ENCODE assay signal across 31 mouse cellular contexts in genomic region chr12:56677620-56678019, GRCm38 (mm10). TPM values are rescaled to one million over a fixed set of nuclear protein-coding genes. Genes with fewer than 3 reads are reported as not detected.
DNase-seq lines count a peak whose midpoint lies in the region; ATAC-seq lines count a peak whose summit lies in the region.
"Had no signal": no experiment of that assay in that cellular context is flagged by ENCODE, and none has a peak within 500 bp of the region (broad histone marks: within the 10 kb centered on the region; RNA-seq: fewer than 3 reads in every experiment).

No protein-coding gene starts in this region.

- H3K27ac ChIP-seq in intestine, embryonic 14.5 days (ENCODE audit: low read depth): no peak overlapping the region
- no peak overlapping the region for H3K27ac ChIP-seq in intestine, embryonic 16.5 days (ENCODE audit: low read length)
- H3K27ac ChIP-seq: embryonic facial prominence, embryonic 12.5 days; embryonic facial prominence, embryonic 15.5 days; forebrain, embryonic 12.5 days; forebrain, embryonic 15.5 days; heart, embryonic 15.5 days; hindbrain, embryonic 14.5 days; hindbrain, postnatal 0 days had no signal

- no peak overlapping the region for H3K4me2 ChIP-seq in intestine, embryonic 14.5 days (ENCODE audit: low read length)
- no peak overlapping the region for H3K4me2 ChIP-seq in intestine, embryonic 16.5 days (ENCODE audit: low read depth, low read length)
- H3K4me2 ChIP-seq: embryonic facial prominence, embryonic 12.5 days; embryonic facial prominence, embryonic 15.5 days; forebrain, embryonic 12.5 days; forebrain, embryonic 15.5 days; heart, embryonic 12.5 days; heart, embryonic 15.5 days; hindbrain, embryonic 14.5 days had no signal

- H3K4me1 ChIP-seq in intestine, embryonic 14.5 days (replicated peaks; ENCODE audit: control insufficient read depth, insufficient read depth, low read length): no peaks in the 10 kb centered on the region; the same call in 1 of the 2 replicates
- H3K4me1 ChIP-seq in intestine, embryonic 16.5 days (ENCODE audit: control insufficient read depth, insufficient read depth, low read length): 0 out of 2 replicates have a peak, but pooled peaks cover 3% of the 10 kb centered on the region

- H3K9ac ChIP-seq in intestine, embryonic 14.5 days (ENCODE audit: low read length): no peak overlapping the region
- no peak overlapping the region for H3K9ac ChIP-seq in intestine, embryonic 16.5 days (ENCODE audit: low read depth, low read length)
- H3K9ac ChIP-seq: embryonic facial prominence, embryonic 12.5 days; embryonic facial prominence, embryonic 15.5 days; forebrain, embryonic 12.5 days; forebrain, embryonic 15.5 days; heart, embryonic 12.5 days; heart, embryonic 15.5 days; hindbrain, embryonic 14.5 days had no signal

- no peak for ATAC-seq in intestine, embryonic 14.5 days (replicated peaks; ENCODE audit: low FRiP score, low TSS enrichment, low read depth)
- no peak for ATAC-seq in intestine, embryonic 16.5 days
- ATAC-seq in granulocyte monocyte progenitor cell, adult 5-6 weeks (replicated peaks; ENCODE audit: poor library complexity, severe bottlenecking): peak; percentile 92
- ATAC-seq in megakaryocyte progenitor cell, adult 5-6 weeks (replicated peaks; ENCODE audit: poor library complexity): peak; percentile 80
- no peak for ATAC-seq in frontal cortex, adult (ENCODE audit: low TSS enrichment)
- ATAC-seq: activated CD4-positive, CD25-positive, alpha-beta regulatory T cell, adult 4 months; CD4-positive, CD25-positive, alpha-beta regulatory T cell, adult 4 months; forebrain, embryonic 15.5 days; hindbrain, postnatal 0 days; inflammation-experienced regulatory T-cells, adult 6 months had no signal

- H3K9me3 ChIP-seq in intestine, embryonic 14.5 days (ENCODE audit: control insufficient read depth, low read length): no peaks in the 10 kb centered on the region
- no peaks in the 10 kb centered on the region for H3K9me3 ChIP-seq in intestine, embryonic 16.5 days (ENCODE audit: control insufficient read depth, low read length)
- H3K9me3 ChIP-seq: embryonic facial prominence, embryonic 12.5 days; embryonic facial prominence, embryonic 15.5 days; forebrain, embryonic 12.5 days; forebrain, embryonic 15.5 days; heart, embryonic 15.5 days had no signal

- 59% methylated on average over 7 of the region's 7 CpGs for WGBS in intestine, embryonic 14.5 days
- WGBS in intestine, embryonic 16.5 days: 66% methylated on average over 7 of the region's 7 CpGs

- peaks cover 43% of the 10 kb centered on the region for H3K27me3 ChIP-seq in intestine, embryonic 14.5 days (replicated peaks; ENCODE audit: control insufficient read depth, insufficient read depth, low read length)
- peaks cover 23% of the 10 kb centered on the region for H3K27me3 ChIP-seq in intestine, embryonic 16.5 days (replicated peaks; ENCODE audit: control insufficient read depth, insufficient read depth, low read length)

- no peak overlapping the region for H3K4me3 ChIP-seq in intestine, embryonic 14.5 days (ENCODE audit: low read depth, low read length)
- no peak overlapping the region for H3K4me3 ChIP-seq in intestine, embryonic 16.5 days (ENCODE audit: low read length)
- H3K4me3 ChIP-seq: embryonic facial prominence, embryonic 12.5 days; embryonic facial prominence, embryonic 15.5 days; forebrain, embryonic 12.5 days; forebrain, embryonic 15.5 days; heart, embryonic 12.5 days; heart, embryonic 15.5 days had no signal

- peak; percentile 27 for DNase-seq in intestine, embryonic 14.5 days (ENCODE audit: low spot score)
- DNase-seq in MEL-GATA-1-ER (ENCODE audit: extremely low read depth, low read depth): peak; percentile 94
- no peak for DNase-seq in thymus, postnatal 25 days
- DNase-seq in right cerebral cortex, postnatal 4 days: no peak
- DNase-seq: adrenal gland, adult 8-10 months; adrenal gland, postnatal 25 days; cerebellum, adult 11-12 months; cerebellum, adult 8-10 months; cerebellum, postnatal 10 days; cerebellum, postnatal 36 days; gastrocnemius, postnatal 10 days; gastrocnemius, postnatal 36 days; heart, adult 11 months; heart, postnatal 10 days; heart, postnatal 36 days; kidney, adult 11 months had no signal

- H3K36me3 ChIP-seq in intestine, embryonic 14.5 days (ENCODE audit: control insufficient read depth, insufficient read depth, low read length): no peaks in the 10 kb centered on the region
- no peaks in the 10 kb centered on the region for H3K36me3 ChIP-seq in intestine, embryonic 16.5 days (ENCODE audit: control insufficient read depth, insufficient read depth, low read length)
- H3K36me3 ChIP-seq: embryonic facial prominence, embryonic 12.5 days; embryonic facial prominence, embryonic 15.5 days; forebrain, embryonic 12.5 days; forebrain, embryonic 15.5 days; heart, embryonic 12.5 days; heart, embryonic 15.5 days had no signal

RNA-seq across cellular contexts. Expression of gene Pax9, which starts 13.9 kb away (rescaled TPM):
- not detected in 2 replicates for polyA plus RNA-seq in intestine, embryonic 14.5 days (2014; fragmentation: Nextera tagmentation; extraction: Ambion mirVana)
- not detected in 2 replicates for polyA plus RNA-seq in intestine, embryonic 16.5 days (2015; fragmentation: Nextera tagmentation; extraction: Ambion mirVana)
- total RNA-seq in granulocyte monocyte progenitor cell, adult 5-6 weeks (2014; fragmentation: Nextera tagmentation): not detected in 2 replicates
- not detected in 2 replicates for total RNA-seq in granulocyte monocyte progenitor cell, adult 5-6 weeks (2017)
- not detected in 2 replicates for total RNA-seq in megakaryocyte progenitor cell, adult 5-6 weeks (2015)
- not detected in 2 replicates for total RNA-seq in megakaryocyte progenitor cell, adult 5-6 weeks (2017)
- total RNA-seq: adrenal gland, adult 8-10 months; adrenal gland, postnatal 25 days; hindbrain, postnatal 0 days had no signal
- polyA plus RNA-seq: activated CD4-positive, CD25-positive, alpha-beta regulatory T cell, adult 4 months; forebrain, embryonic 15.5 days; hindbrain, embryonic 14.5 days; hindbrain, postnatal 0 days had no signal

Comparison
In these comparisons a context has a peak if more than half of its experiments do, and no peak if none do; other contexts are left out.
1. ATAC-seq: peak in granulocyte monocyte progenitor cell, adult 5-6 weeks (single experiment) and megakaryocyte progenitor cell, adult 5-6 weeks (single experiment); none in intestine, embryonic 14.5 days (single experiment), intestine, embryonic 16.5 days (single experiment) and frontal cortex, adult (single experiment).
2. DNase-seq: peak in intestine, embryonic 14.5 days (single experiment) and MEL-GATA-1-ER (single experiment); none in thymus, postnatal 25 days (single experiment) and right cerebral cortex, postnatal 4 days (single experiment).